Mouse (Mus musculus): Measurements from ENCODE around the gene Ubqln4.

Ubqln4 gene

DNA sequence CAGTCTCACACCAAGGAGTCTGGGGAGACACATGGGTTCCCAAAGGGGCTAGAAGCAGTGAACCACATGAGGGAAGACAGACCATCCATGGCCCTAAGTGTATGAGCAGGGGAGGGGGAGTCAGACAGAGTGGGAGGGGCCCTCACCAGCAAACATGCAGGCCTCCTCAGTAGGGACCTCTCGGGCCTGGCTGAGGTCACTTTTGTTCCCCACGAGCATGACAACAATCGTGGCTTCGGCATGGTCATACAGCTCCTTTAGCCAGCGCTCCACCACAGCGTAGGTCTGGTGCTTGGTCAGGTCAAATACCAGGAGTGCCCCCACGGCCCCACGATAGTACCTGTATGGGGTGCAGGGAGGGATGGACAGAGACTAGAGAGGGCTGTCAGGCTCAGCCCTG, 10.4 kb upstream of the Ubqln4 start:
- DNase-seq, result no peak

DNA sequence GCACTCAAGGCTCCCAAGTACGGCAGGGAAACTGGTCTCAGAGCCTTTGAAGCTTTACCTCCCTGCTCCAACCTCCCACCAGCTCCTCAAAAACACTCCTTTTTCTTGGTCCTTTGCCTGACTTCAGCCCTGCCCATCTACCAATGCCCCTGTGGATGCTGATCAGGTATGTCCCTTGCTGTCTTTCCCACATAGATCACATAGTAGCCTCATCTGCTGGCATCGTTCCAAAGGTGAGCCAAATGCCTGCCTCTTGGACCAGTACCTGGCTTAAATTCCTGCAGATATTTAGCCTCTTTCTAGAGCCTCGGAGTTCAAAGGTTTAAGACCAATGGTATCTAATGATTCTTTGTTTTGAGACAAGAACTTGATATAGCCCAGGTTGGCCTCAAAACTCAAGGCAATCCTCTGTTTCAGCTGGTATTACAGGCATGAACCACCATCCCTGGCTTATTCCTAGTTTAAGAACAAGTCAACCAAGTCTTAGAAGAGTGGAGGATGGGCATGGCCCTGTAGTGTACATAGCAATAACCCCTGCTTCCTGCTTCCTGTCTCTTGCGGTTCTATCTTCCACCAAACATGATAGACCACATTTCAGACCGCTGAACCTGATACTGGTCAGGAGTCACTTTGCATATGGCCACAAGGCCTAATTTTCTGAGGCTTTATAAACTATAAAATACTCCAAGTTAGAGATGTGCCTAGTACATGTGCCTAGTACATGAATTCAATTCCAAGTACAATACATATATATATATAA, 9.7 kb upstream of the Ubqln4 start:
- DNase-seq, result no peak

DNA sequence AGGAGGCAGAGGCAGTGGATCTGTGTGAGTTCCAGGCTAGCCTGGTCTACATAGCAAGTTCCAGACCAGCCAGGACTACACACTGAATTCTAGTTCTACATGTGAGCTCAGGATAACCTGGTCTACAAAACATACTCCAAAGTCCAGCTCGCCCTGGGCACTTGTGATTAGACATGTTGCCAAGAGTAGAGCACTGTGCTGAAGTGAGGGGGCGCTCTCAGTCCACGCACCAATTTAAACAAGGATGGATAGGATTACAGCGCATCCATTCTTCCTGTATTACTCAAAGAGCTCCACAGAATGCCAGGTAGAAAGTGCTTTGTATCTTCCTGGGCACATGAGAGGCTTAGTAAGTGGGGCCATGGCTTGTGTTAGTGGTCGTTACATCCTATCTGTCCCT, 9.0 kb upstream of the Ubqln4 start:
- no peak for DNase-seq

DNA sequence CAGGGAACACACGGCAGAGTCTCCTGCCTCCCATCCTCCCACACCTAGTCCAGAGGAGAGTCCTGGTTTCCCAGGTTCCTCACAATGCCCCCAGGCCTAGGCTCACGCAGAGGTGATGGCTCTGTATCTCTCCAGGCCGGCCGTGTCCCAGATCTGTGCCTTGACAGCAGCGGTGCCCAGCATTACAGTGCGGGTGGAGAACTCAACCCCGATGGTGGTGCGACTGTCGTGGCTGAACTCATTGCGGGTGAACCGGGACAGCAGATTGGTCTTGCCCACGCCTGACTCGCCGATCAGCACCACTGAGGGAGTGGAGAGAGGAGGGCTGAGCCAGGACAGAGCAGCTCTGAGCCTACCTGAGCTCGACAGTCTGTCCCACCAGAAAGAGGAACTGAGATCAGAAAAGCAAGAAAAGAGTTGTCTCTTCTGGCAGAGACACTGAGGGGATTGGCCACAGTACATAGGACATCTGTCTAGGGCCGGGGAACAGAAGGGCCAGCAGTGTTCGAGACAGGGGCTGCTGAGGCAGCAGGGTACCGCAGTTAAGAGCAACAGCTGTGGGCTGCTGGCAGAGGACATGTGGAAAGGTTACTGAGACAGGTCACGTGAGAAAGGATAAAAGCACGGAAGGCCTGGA, 8.5 kb upstream of the Ubqln4 start:
- DNase-seq, result no peak

DNA sequence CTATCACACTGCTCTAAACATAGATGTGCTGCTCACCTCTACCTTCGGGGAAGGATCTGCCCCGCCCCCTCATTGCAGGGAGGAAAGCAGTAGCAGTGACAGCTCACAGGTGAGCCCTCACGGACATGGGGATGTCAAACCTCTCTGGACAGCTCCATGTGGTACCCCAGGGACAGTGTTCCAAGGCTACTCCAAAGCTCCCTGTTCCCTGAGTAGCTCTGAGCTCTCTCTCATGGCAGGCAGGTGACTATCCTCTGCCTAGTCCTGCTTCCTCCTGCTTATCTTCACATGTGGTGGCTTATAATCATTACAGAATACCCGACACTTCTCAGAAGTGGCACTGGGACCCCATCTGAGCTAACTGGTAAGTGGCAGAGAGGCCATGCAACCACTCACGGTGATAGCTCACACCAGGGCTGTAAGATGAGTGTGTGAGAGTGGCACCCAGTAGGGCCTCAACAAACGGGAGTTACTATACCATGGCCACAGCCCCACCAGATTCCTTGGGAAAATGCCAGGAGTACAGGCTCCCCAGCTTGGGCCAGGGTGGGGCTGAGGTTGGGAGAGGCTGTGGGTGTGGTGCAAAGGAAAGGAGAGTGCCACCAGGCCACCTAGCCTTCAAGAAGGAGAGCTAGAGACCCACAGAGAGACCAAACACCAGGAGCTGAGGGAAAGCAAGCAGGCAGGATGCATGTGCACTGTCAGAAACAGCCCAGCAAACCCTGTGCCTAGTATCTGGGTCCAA, 6.7 kb upstream of the Ubqln4 start:
- DNase-seq, result peak; percentile 34

DNA sequence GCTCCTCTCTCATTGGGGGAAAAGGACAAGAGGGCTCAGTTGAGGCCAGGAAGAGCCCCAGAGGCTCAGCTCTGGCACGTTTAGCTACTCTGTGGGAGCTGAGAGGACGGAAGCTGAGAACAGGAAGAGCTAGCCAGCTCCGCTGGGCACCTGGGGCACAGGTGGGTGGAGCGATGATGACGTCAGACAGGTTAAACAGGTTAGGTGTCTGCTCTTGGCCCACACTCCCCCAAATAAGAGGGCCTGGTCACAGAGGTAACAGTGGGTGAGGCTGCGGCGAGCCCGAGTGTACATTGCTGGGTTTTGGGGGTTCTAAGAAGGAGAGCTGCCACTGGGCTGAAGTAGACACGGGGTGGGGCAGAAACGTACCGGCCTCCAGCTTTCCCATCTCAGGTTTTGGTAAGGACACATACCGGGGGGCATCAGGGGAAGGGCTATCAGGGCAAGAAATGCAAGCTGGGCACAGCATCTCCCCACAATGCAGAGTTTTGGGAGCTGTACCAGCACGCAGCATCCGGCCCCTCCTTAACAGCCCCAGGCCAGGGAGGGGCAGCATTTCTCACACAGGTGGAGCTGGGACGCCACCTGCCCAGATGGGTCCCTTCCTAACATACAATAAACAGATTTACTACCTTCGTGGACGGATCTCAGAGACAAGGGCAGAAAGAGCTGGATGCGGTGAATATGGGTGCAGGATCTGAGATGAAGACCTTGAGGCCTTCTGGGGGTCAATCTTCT, 5.2 kb upstream of the Ubqln4 start, which contains the start of gene Rab25:
Gene Rab25, minus strand, starts transcription at position 121 of the 738 bp plus-strand sequence.
- no peak for DNase-seq

DNA sequence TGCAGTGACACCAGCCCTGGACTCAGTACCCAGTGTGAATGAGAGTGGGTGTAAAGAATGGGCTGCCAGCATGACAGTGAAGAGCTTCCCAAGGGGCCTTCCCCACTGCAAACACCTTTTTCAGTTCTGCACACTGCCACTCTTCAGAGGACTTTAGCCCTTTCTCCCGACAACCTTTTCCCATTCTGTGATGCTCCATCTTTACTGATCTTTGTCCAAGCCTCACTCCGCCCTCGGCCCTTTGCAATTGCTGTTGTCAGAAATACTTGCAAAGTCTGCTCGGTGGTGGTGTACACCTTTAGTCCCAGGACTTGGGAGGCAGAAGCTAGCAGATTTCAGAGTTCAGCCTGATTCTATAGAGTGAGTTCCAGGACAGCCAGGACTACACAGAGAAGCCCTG, 2.0 kb upstream of the Ubqln4 start:
- DNase-seq, result no peak

DNA sequence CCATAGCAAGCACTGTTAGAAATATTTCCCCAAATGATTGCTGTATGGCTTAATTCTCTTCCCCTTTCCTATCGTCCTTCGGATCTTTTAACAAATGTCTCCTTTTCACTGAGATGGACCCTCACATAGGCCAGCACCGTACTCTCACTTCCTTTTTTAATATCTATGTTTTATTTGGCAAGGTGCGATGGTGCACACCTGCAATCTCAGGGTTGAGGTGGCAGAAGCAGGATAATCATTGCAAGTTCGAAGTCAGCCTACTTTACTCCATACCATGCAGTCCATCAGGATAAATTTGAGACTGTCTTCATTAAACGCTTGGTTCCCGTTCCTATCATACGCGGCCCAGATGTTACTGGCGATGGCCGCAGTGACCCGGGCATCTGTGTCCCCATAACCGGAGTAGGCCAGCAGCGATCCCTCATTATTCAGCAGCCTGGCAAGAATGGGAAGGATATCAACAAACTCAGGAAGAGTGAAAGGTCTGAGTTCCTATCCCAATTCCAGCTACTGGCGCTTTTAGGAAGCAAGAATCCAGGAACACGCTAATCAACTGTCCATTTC, 1.4 kb upstream of the Ubqln4 start:
- DNase-seq, result no peak

DNA sequence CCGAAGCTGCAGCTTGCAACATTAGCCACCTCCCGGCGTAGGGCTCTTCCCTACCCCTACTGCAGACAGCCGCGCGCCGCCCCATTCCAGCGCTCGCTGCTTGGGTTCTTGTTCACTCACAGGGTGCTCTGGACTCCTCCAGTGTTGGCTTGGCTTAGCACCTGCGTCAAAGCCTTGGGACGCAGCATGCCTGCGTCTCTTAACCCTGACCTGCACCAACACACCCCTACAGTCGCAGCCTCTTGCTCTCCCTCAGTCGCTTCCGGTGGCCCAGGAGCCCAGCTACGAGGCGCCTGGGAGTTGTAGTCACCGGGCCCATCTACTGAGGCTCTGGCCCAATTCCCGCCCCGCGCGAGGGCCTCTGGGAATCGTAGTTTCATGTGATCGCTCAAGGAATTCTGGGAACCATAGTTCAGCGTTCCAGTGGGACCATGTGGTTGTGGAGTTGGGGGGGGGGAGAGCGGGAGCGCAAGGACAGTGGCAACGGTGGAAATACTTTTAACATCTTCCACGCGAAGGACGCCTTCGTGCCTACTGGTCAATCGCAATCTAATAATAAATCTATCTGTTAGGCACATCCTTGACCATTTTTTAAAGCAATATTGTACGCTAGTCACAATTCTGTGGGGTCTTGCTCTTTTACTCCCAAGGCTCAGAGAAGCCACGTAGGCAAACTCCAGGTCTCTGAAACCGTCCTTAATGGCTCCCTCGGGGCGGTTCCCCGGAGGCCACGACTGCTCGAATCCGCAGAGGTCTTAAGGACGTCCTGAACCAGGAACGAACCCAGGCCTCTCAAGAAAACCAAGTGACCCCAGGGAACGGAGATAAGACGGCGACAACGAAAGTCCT, 658 bp upstream of the Ubqln4 start, which contains the start of gene Lamtor2:
Gene Lamtor2, minus strand, starts transcription at position 399 of the 849 bp plus-strand sequence.
- peak; percentile 98 for DNase-seq

DNA sequence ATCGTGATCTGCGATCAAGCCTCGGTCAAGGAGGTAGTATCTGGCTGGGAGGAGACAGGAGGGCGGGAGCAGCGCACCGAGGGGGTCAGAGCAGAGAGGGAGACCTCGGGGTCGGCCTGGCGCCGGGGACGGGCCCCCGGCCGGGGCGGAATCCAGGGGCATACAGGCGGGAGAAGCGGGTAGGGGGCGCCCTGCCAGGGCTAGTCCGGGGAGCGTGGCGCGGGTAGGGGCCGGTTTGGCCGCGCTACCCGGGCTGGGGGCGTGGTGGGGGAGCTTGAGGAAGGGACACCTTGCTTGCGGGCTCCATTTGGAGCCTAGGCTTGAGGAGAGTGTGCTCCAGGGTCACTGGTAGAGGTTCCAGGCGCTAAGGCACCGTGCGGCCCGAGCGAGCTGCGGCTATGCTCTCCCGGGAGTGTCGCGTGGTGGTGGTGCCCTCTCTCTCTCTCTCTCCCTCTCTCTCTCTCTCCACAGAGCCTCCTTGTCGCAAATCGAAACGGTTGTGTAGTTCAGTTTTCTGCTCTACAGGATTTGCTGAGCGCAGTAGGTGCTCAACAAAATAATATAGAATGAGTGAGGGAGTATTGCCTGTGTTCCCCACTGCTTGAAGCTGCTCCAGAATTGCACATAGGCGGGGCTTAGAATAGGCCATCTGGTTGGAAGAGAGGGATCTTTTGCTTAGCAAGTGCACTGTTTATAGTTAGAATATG, 475 bp downstream of the Ubqln4 start:
- peak; percentile 89 for DNase-seq

DNA sequence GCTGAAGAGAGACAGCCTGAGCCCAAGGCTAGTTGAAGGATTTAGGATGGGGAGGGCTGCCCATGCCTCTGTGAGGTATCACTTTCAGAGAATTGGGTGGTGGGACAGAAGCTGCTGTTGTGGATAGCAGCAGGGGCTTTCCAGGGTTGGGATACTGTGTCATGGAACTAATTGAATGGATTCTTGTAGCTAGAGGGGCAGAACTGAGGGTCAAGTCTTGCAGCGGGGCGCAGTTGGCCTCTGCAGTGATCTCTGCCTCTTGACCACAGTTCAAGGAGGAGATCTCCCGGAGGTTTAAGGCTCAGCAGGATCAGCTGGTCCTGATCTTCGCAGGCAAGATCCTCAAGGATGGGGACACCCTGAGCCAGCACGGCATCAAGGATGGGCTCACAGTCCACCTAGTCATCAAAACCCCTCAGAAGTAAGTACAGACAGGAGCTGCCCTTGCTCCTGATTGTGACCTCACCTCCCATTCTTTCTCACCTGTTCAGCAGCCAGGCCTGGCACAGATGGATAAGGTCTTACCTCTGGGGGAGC, 1.6 kb downstream of the Ubqln4 start:
- no peak for DNase-seq

DNA sequence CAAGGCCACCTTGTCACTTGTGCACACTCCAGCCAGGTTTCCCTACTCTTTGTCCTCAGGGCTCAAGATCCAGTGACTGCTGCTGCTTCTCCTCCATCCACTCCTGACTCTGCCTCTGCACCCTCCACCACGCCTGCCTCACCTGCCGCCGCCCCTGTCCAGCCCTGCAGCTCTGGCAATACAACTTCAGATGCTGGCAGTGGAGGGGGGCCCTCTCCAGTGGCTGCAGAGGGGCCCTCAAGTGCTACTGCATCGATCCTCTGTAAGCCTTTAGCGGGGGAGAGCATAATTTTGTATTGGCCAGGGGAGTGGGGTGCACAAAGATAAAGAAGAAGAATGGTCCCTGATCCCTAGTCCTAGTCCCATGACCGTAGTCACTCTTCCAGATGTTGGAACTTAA, 2.2 kb downstream of the Ubqln4 start:
- DNase-seq, result no peak

DNA sequence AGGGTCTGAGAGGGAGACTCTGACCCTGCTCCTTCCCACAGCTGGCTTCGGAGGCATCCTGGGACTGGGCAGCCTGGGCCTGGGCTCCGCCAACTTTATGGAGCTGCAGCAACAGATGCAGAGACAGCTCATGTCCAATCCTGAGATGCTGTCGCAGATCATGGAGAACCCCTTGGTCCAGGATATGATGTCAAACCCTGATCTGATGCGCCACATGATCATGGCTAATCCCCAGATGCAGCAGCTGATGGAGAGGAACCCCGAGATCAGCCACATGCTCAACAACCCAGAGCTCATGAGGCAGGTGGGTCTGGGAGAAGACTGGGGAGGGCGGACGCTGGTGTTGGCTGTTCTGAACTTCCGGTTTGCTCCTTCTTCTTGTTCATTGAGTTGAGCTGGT, 3.1 kb downstream of the Ubqln4 start:
- no peak for DNase-seq

DNA sequence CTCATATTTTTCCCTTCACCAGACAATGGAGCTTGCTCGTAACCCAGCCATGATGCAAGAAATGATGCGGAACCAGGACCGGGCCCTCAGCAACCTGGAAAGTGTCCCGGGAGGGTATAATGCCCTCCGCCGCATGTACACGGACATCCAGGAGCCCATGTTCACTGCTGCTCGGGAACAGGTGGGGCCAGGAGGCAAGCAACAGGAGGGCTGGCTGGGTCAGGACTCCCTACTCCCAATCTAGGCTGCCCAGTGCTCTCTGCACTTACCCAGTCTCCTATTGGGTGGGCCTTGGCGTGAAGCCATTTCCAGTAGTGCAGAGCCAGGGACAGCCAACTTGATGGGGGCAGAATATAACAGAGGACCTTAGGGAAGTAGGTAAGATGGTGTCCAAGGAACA, 6.0 kb downstream of the Ubqln4 start:
- DNase-seq, result no peak

DNA sequence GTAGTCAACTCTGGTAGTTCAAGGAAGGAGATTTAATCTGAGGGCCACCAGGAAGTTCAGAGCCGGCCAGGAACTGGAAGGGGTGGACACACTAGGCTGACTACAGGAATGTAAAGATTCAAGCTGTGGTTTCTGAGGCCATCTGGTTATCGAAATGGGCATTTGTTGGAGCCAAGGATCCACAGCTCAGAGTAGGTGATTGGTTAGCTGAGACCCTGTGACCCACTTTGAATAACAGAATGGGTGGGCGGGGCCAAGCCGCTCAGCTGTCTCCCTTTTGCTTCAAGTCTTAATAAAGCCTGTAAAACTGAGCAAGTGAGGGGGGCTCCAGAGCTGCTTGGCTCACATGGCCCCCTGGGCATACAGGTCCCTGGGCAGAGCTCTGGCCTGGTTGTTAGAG, 8.4 kb downstream of the Ubqln4 start:
- DNase-seq, result no peak

DNA sequence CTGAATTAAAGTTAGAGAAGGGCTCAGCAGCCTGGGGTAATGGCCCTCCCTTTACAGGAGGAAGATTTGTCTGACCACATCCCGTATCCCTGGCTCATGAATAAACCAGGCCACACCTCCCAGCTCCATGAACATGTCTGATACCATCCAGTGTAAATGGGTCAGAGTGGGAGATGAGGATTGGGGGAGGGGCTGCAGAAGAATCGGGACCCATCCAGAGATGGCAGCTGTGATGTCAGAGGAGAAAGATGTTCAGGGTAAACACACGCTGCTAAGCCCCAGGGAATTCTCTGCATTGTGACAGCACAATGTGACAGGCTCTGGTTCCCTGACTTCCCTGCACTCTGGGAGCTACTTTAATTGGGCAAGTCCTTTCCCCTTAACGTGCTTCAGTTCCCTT, 9.9 kb downstream of the Ubqln4 start:
- no peak for DNase-seq

DNA sequence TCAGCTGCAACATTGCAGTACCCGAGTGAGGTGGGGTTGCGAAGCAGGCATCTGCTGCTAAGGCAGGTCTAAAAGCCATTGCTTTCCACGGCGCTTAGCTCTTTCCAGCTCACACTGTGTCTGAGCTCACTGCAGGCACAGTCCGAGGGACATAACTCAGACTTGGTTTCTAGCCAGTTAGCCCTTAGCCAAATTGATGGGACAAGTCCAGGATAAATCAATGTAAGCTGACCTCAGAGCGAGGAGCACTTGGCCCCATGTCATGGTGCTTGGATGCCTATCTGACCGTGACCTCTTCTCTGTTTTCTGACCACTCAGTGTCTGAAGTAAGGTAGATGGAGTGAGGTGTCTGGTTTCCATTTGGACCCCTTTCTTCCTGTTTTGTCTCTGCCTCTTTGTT, 10.4 kb downstream of the Ubqln4 start:
- DNase-seq, result no peak

DNA sequence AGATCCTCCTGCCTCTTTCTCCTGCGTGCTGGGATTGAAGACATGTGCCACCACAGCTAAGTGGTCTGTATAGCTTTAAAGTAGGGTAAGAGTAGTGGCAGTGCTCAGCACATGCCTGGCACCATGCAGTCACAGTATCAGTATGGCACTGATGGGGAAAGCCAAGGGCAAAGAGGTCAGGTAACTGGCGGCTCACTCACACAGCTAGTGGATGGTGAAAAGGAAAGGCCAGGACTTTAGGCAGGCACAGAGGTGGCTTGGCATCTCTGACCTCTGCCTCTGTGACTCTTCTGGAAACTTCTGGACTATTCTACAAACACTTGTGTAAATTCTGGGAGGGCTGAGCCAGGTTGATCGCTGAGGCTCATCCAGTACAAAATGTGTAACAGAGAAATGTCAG, 12.6 kb downstream of the Ubqln4 start:
- DNase-seq, result no peak

DNA sequence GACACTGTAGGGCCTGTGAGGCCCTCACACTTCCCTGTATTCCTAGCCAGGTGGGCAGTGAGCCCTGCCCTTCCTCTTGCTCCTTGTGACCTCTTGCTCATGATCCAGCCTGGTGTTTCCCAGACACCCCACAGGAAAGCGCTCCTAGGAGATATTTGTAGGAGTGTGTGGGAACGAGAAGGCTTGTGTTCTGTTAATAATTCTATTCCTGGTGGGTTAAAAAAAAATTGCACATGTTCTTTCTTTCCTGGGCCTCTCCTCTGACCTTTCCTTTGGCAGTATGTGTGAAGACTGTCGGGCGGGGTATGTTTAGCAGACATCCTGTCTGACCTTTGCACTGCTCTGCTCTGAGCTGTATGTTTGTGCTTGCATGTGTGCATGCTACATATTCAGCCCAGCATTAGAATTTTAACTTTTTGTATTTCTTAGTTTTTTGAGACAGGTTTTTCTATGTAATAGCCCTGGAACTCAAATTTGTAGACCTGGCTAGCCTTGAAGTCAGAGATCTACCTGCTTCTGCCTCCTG, 13.0 kb downstream of the Ubqln4 start:
- no peak for DNase-seq

DNA sequence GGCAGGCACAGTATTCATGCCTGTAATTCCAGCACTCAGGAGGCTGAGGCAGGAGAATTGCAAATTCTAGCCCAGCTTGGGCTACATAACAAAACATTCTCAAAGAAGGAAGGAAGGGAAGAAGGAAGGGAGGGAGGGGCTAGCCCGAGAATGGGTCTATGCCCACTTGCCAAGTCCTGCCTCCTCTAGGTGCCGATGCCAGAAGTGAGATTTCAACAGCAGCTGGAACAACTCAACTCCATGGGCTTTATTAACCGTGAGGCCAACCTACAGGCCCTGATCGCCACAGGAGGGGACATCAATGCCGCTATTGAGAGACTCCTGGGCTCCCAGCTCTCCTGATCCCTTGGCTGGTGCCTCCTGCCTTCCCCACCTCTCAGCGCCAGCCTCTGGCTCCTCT, 14.3 kb downstream of the Ubqln4 start:
- DNase-seq, result no peak

DNA sequence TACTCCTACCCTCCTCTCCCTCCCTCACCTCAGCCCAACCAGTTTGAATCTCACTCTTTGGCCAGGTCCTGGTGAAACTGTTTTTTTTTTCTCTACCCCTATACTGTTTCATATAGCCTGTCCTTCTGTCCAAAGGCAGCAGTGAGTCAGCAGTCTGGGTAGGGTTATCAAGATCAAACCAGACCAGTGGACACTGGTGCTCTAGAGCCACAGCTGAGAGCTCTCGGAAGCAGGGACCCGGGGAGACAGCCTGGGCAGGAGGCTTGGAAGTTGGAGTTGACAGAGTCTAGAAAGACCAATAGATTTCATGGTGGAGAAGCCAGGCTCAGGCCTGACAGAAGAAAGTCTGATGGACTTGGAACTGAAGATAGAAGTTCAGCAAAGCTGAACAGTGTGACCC, 15.1 kb downstream of the Ubqln4 start:
- DNase-seq, result no peak

All from cerebellum, adult 9-11 months (tissue).